Mouse (Mus musculus): ENCODE results near the gene Enpp6. TPM values are rescaled to one million over a fixed set of nuclear protein-coding genes. Genes with fewer than 3 reads are reported as not detected.

The Enpp6 gene
- polyA plus RNA-seq, 1 experiment from 2014 or later = 0.10 TPM

- H3K4me3 ChIP-seq = no peak overlapping the region
- peaks cover 11% of the 10 kb centered on the region for H3K27me3 ChIP-seq (replicated peaks; ENCODE audit: low read depth, poor library complexity, severe bottlenecking)
- no peak for DNase-seq (ENCODE audit: low spot score)
- H3K36me3 ChIP-seq (replicated peaks) = no peaks in the 10 kb centered on the region
- H3K27ac ChIP-seq (replicated peaks) = no peak overlapping the region
- no peaks in the 10 kb centered on the region for H3K9me3 ChIP-seq
- H3K4me1 ChIP-seq = peaks cover 11% of the 10 kb centered on the region; the same call in 1 of the 2 replicates
- 56% methylated on average over 14 of the region's 14 CpGs for WGBS
Observed at GRCm38 (mm10) chr8:46965812-46966211, 20.9 kb upstream of the Enpp6 start.

- no peaks in the 10 kb centered on the region for H3K36me3 ChIP-seq (replicated peaks)
- no peak overlapping the region for H3K27ac ChIP-seq (replicated peaks)
- H3K4me3 ChIP-seq = no peak overlapping the region
- WGBS = 90% methylated on average over 3 of the region's 3 CpGs
- H3K4me1 ChIP-seq = peaks cover 9% of the 10 kb centered on the region; the same call in 1 of the 2 replicates
- H3K27me3 ChIP-seq (replicated peaks; ENCODE audit: low read depth, poor library complexity, severe bottlenecking) = peaks cover 11% of the 10 kb centered on the region
- H3K9me3 ChIP-seq = 0 out of 2 replicates have a peak, but pooled peaks cover under 1% of the 10 kb centered on the region
- DNase-seq (ENCODE audit: low spot score) = no peak
Observed at GRCm38 (mm10) chr8:46968721-46969120, 18.0 kb upstream of the Enpp6 start.

- no peak overlapping the region for H3K4me3 ChIP-seq
- H3K36me3 ChIP-seq (replicated peaks) = no peaks in the 10 kb centered on the region
- H3K4me1 ChIP-seq = 0 out of 2 replicates have a peak, but pooled peaks cover 6% of the 10 kb centered on the region
- H3K27ac ChIP-seq (replicated peaks) = no peak overlapping the region
- no peak for DNase-seq (ENCODE audit: low spot score)
- peaks cover 9% of the 10 kb centered on the region; the same call in 1 of the 2 replicates for H3K27me3 ChIP-seq (replicated peaks; ENCODE audit: low read depth, poor library complexity, severe bottlenecking)
- H3K9me3 ChIP-seq = peaks cover 7% of the 10 kb centered on the region
- WGBS = 63% methylated on average over 2 of the region's 2 CpGs
Observed at GRCm38 (mm10) chr8:46969386-46969785, 17.3 kb upstream of the Enpp6 start.

- DNase-seq (ENCODE audit: low spot score) = no peak
- Histone ChIP-seq H3K36me3 (replicated peaks) (no peaks in the 10 kb centered on the region), H3K4me1 (no peaks in the 10 kb centered on the region), H3K4me3 (no peak overlapping the region), H3K9me3 (peaks cover 8% of the 10 kb centered on the region), H3K27me3 (replicated peaks; ENCODE audit: low read depth, poor library complexity, severe bottlenecking) (no peaks in the 10 kb centered on the region), H3K27ac (replicated peaks) (no peak overlapping the region)
- WGBS = 88% methylated on average over 4 of the region's 4 CpGs
Observed at GRCm38 (mm10) chr8:46977376-46977775, 9.3 kb upstream of the Enpp6 start.

GRCm38 (mm10) chr8:46982166-46982565 is 4.5 kb upstream of the Enpp6 start:
- DNase-seq (ENCODE audit: low spot score) = no peak
- no peak overlapping the region for H3K27ac ChIP-seq (replicated peaks)
- no peak overlapping the region for H3K4me3 ChIP-seq
- H3K4me1 ChIP-seq = no peaks in the 10 kb centered on the region
- H3K36me3 ChIP-seq (replicated peaks) = no peaks in the 10 kb centered on the region
- H3K27me3 ChIP-seq (replicated peaks; ENCODE audit: low read depth, poor library complexity, severe bottlenecking) = no peaks in the 10 kb centered on the region
- H3K9me3 ChIP-seq = no peaks in the 10 kb centered on the region
- WGBS = 86% methylated on average over 6 of the region's 6 CpGs

GRCm38 (mm10) chr8:46982770-46983169 is 3.9 kb upstream of the Enpp6 start:
- Histone ChIP-seq H3K9me3 (no peaks in the 10 kb centered on the region), H3K27me3 (replicated peaks; ENCODE audit: low read depth, poor library complexity, severe bottlenecking) (no peaks in the 10 kb centered on the region), H3K4me1 (no peaks in the 10 kb centered on the region), H3K27ac (replicated peaks) (no peak overlapping the region), H3K4me3 (no peak overlapping the region), H3K36me3 (replicated peaks) (no peaks in the 10 kb centered on the region)
- DNase-seq (ENCODE audit: low spot score) = no peak
- WGBS = 81% methylated on average over 4 of the region's 4 CpGs

GRCm38 (mm10) chr8:46984647-46985046 is 2.0 kb upstream of the Enpp6 start:
- no peak overlapping the region for H3K4me3 ChIP-seq
- no peak for DNase-seq (ENCODE audit: low spot score)
- WGBS = 76% methylated on average over 11 of the region's 11 CpGs
- H3K4me1 ChIP-seq = no peaks in the 10 kb centered on the region
- H3K36me3 ChIP-seq (replicated peaks) = no peaks in the 10 kb centered on the region
- H3K9me3 ChIP-seq = no peaks in the 10 kb centered on the region
- H3K27ac ChIP-seq (replicated peaks) = no peak overlapping the region
- no peaks in the 10 kb centered on the region for H3K27me3 ChIP-seq (replicated peaks; ENCODE audit: low read depth, poor library complexity, severe bottlenecking)

GRCm38 (mm10) chr8:46988366-46988765 is 1.7 kb downstream of the Enpp6 start:
- Histone ChIP-seq H3K9me3 (no peaks in the 10 kb centered on the region), H3K27ac (replicated peaks) (no peak overlapping the region), H3K36me3 (replicated peaks) (no peaks in the 10 kb centered on the region), H3K4me1 (peaks cover 17% of the 10 kb centered on the region), H3K4me3 (no peak overlapping the region), H3K27me3 (replicated peaks; ENCODE audit: low read depth, poor library complexity, severe bottlenecking) (no peaks in the 10 kb centered on the region)
- no peak for DNase-seq (ENCODE audit: low spot score)
- WGBS = 83% methylated on average over 6 of the region's 6 CpGs

- Histone ChIP-seq H3K36me3 (replicated peaks) (no peaks in the 10 kb centered on the region), H3K27me3 (replicated peaks; ENCODE audit: low read depth, poor library complexity, severe bottlenecking) (no peaks in the 10 kb centered on the region), H3K27ac (replicated peaks) (no peak overlapping the region), H3K4me1 (peaks cover 19% of the 10 kb centered on the region), H3K9me3 (no peaks in the 10 kb centered on the region), H3K4me3 (no peak overlapping the region)
- WGBS = 66% methylated on average over 5 of the region's 5 CpGs
- DNase-seq (ENCODE audit: low spot score) = no peak
Observed at GRCm38 (mm10) chr8:46991081-46991480, 4.4 kb downstream of the Enpp6 start.

- WGBS = 92% methylated on average over 9 of the region's 9 CpGs
- peaks cover 25% of the 10 kb centered on the region for H3K4me1 ChIP-seq
- H3K4me3 ChIP-seq = no peak overlapping the region
- no peak overlapping the region for H3K27ac ChIP-seq (replicated peaks)
- H3K9me3 ChIP-seq = no peaks in the 10 kb centered on the region
- H3K36me3 ChIP-seq (replicated peaks) = no peaks in the 10 kb centered on the region
- no peaks in the 10 kb centered on the region for H3K27me3 ChIP-seq (replicated peaks; ENCODE audit: low read depth, poor library complexity, severe bottlenecking)
- no peak for DNase-seq (ENCODE audit: low spot score)
Observed at GRCm38 (mm10) chr8:46992579-46992978, 5.9 kb downstream of the Enpp6 start.

- WGBS = 58% methylated on average over 9 of the region's 9 CpGs
- H3K4me1 ChIP-seq = peaks cover 22% of the 10 kb centered on the region
- H3K27me3 ChIP-seq (replicated peaks; ENCODE audit: low read depth, poor library complexity, severe bottlenecking) = no peaks in the 10 kb centered on the region
- no peak overlapping the region for H3K4me3 ChIP-seq
- H3K36me3 ChIP-seq (replicated peaks) = no peaks in the 10 kb centered on the region
- H3K9me3 ChIP-seq = no peaks in the 10 kb centered on the region
- no peak overlapping the region for H3K27ac ChIP-seq (replicated peaks)
- no peak for DNase-seq (ENCODE audit: low spot score)
Observed at GRCm38 (mm10) chr8:46995931-46996664, 9.4 kb downstream of the Enpp6 start.

- no peaks in the 10 kb centered on the region for H3K9me3 ChIP-seq
- 67% methylated on average over 5 of the region's 5 CpGs for WGBS
- H3K27me3 ChIP-seq (replicated peaks; ENCODE audit: low read depth, poor library complexity, severe bottlenecking) = no peaks in the 10 kb centered on the region
- no peaks in the 10 kb centered on the region for H3K36me3 ChIP-seq (replicated peaks)
- H3K4me3 ChIP-seq = no peak overlapping the region
- no peak for DNase-seq (ENCODE audit: low spot score)
- H3K27ac ChIP-seq (replicated peaks) = no peak overlapping the region
- H3K4me1 ChIP-seq = peaks cover 8% of the 10 kb centered on the region
Observed at GRCm38 (mm10) chr8:47005676-47006075, 19.0 kb downstream of the Enpp6 start.

GRCm38 (mm10) chr8:47006785-47007184 is 20.1 kb downstream of the Enpp6 start:
- Histone ChIP-seq H3K27ac (replicated peaks) (no peak overlapping the region), H3K4me1 (peaks cover 8% of the 10 kb centered on the region), H3K9me3 (no peaks in the 10 kb centered on the region), H3K27me3 (replicated peaks; ENCODE audit: low read depth, poor library complexity, severe bottlenecking) (no peaks in the 10 kb centered on the region), H3K4me3 (no peak overlapping the region), H3K36me3 (replicated peaks) (no peaks in the 10 kb centered on the region)
- WGBS = 69% methylated on average over 9 of the region's 9 CpGs
- DNase-seq (ENCODE audit: low spot score) = no peak

All from embryonic facial prominence, embryonic 10.5 days (tissue).